Mouse (Mus musculus) heart, embryonic 14.5 days (tissue): ENCODE results near the gene Polg. TPM values are rescaled to one million over a fixed set of nuclear protein-coding genes. Genes with fewer than 3 reads are reported as not detected.

Experiments used
- ATAC-seq: fragments of 200-750 bp; cut with Nextera tagmentation; 2 replicates; pipeline ENCODE4 v1.8.0; 2017; ENCODE audit warnings: low read depth, moderate TSS enrichment; ENCODE audit not compliant: insufficient number of reproducible peaks, insufficient read depth, low FRiP score
- H3K27ac ChIP-seq, 2 experiments: fragments of 200-500 bp in 1 of 2; fragments of 300-500 bp in 1 of 2; sonication (generic) in 1 of 2; replicated peaks in 1 of 2; 2 replicates each; pipeline ENCODE4 v1.5.1; 2012 to 2014; ENCODE audit warnings: low read depth in 2 of 2, low read length in 2 of 2, control low read depth in 1 of 2, mild to moderate bottlenecking in 1 of 2, mixed read lengths in 1 of 2; ENCODE audit not compliant: control insufficient read depth in 1 of 2, insufficient read depth in 1 of 2
- H3K27me3 ChIP-seq: fragments of 300-500 bp; sonication (generic); 2 replicates; pipeline ENCODE4 v1.6.1; 2014; ENCODE audit warnings: mild to moderate bottlenecking, low read length, control low read depth; ENCODE audit not compliant: control insufficient read depth, insufficient read depth
- H3K36me3 ChIP-seq: fragments of 300-500 bp; sonication (generic); 2 replicates; pipeline ENCODE4 v1.6.1; 2014; ENCODE audit warnings: mild to moderate bottlenecking, control low read depth, low read length, mixed read lengths; ENCODE audit not compliant: control insufficient read depth, insufficient read depth
- H3K4me1 ChIP-seq, 2 experiments: fragments of 200-500 bp in 1 of 2; fragments of 300-500 bp in 1 of 2; sonication (generic) in 1 of 2; 2 replicates each; pipeline ENCODE4 v1.6.1; 2012 to 2014; ENCODE audit warnings: low read length in 2 of 2, control low read depth in 1 of 2, mixed read lengths in 1 of 2; ENCODE audit not compliant: control insufficient read depth in 2 of 2, insufficient read depth in 2 of 2
- H3K4me2 ChIP-seq: fragments of 300-500 bp; sonication (generic); 2 replicates; pipeline ENCODE4 v1.6.1; 2014; ENCODE audit warnings: mild to moderate bottlenecking, low read length
- H3K4me3 ChIP-seq, 2 experiments: fragments of 200-500 bp in 1 of 2; fragments of 300-500 bp in 1 of 2; sonication (generic) in 1 of 2; 2 replicates each; pipeline ENCODE4 v1.5.1; 2012 to 2014; ENCODE audit warnings: low read length in 2 of 2, mild to moderate bottlenecking in 2 of 2, control low read depth in 1 of 2, low read depth in 1 of 2, moderate library complexity in 1 of 2; ENCODE audit not compliant: control insufficient read depth in 1 of 2, insufficient read depth in 1 of 2
- H3K9ac ChIP-seq: fragments of 300-500 bp; sonication (generic); 2 replicates; pipeline ENCODE4 v1.6.1; 2014; ENCODE audit warnings: mild to moderate bottlenecking, low read length
- H3K9me3 ChIP-seq: fragments of 300-500 bp; sonication (generic); 2 replicates; pipeline ENCODE4 v1.6.1; 2016; ENCODE audit warnings: low read length, control low read depth; ENCODE audit not compliant: control insufficient read depth
- WGBS: fragments of 180-500 bp; shearing (Covaris S2); extraction: QIAGEN DNeasy Blood & Tissue Kit; methylation state at CpG from one replicate; pipeline ENCODE4 v1.1.7; 2014; 5-methylcytosine and 5-hydroxymethylcytosine counted together
- polyA plus RNA-seq: library from polyadenylated mRNA; unstranded; fragments of >200 nt; fragmentation: Nextera tagmentation; extraction: Ambion mirVana; gene quantifications from 2 replicates; pipeline ENCODE4 v1.2.1, GENCODE M21; 2014

Polg gene
- polyA plus RNA-seq, 1 experiment from 2014 or later = 31.0 TPM

DNA sequence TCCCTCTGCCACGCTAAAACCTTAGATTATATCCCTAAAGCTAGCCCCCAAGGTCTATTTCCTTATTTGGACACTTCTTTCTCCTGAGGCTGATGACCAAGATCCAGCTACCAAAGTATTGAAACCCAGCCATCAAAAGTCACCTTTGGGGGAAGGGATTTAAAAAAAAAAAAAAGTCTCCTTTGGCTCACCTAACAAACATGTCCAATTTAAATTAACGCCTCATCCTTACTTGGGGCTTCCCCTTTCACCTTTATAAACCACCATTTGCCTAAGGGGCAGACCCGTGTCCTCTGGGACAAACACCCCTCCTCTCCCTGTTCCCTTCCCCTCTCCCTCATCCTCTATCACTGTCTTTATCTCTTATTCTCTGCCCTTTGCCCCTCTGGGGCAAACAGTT, 4.6 kb upstream of the Polg start:
- Histone ChIP-seq H3K9ac (no peak overlapping the region), H3K9me3 (no peaks in the 10 kb centered on the region), H3K4me1 (0 out of 4 replicates have a peak, but pooled peaks cover 3% of the 10 kb centered on the region in 2 experiments), H3K4me3 (no peak overlapping the region), H3K27me3 (no peaks in the 10 kb centered on the region), H3K36me3 (no peaks in the 10 kb centered on the region), H3K4me2 (no peak overlapping the region), H3K27ac (no peak overlapping the region)
- ATAC-seq = no peak
- WGBS = 48% methylated on average over 3 of the region's 3 CpGs

GRCm38 (mm10) chr7:79469766-79470165, 3.6 kb upstream of the Polg start:
- Histone ChIP-seq H3K4me2 (no peak overlapping the region), H3K9ac (no peak overlapping the region), H3K4me3 (no peak overlapping the region), H3K27me3 (no peaks in the 10 kb centered on the region), H3K27ac (no peak overlapping the region), H3K36me3 (no peaks in the 10 kb centered on the region), H3K4me1 (peaks cover 4 to 7% of the 10 kb centered on the region in 2 experiments; a peak in 2 of 4 replicates), H3K9me3 (no peaks in the 10 kb centered on the region)
- no peak for ATAC-seq
- 34% methylated on average over 5 of the region's 5 CpGs for WGBS

DNA sequence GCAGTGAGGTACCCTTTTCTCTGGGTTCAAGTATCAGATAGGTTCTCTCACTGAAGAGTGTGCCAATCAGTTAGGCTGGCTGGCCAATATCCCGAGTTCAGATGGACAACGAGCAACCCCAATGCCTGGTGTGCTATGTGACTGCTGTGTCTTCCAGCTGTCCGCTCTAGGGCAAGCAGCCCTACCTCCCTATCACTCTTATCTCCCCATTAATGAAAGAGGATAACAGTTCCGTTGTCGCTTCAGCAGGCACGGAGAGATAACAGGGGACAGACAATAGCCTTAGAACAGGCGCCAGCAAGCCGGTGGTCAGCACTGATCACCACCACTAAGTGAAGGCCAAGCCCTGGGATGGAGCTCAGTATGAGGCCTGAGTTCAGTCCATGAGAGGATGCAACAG, 2.8 kb upstream of the Polg start:
- Histone ChIP-seq H3K9me3 (no peaks in the 10 kb centered on the region), H3K4me2 (no peak overlapping the region), H3K4me3 (no peak overlapping the region), H3K4me1 (peaks cover 12 to 15% of the 10 kb centered on the region in 2 experiments; a peak in 3 of 4 replicates), H3K36me3 (peaks cover 5% of the 10 kb centered on the region; the same call in 1 of the 2 replicates), H3K27me3 (no peaks in the 10 kb centered on the region), H3K9ac (no peak overlapping the region), H3K27ac (no peak overlapping the region)
- no peak for ATAC-seq
- WGBS = 25% methylated on average over 8 of the region's 8 CpGs

GRCm38 (mm10) chr7:79467951-79468350, 1.8 kb upstream of the Polg start:
- Histone ChIP-seq H3K27ac (no peak overlapping the region), H3K9me3 (no peaks in the 10 kb centered on the region), H3K4me3 (no peak overlapping the region), H3K9ac (no peak overlapping the region), H3K36me3 (peaks cover 13% of the 10 kb centered on the region; the same call in 1 of the 2 replicates), H3K4me1 (peaks cover 17 to 25% of the 10 kb centered on the region in 2 experiments), H3K27me3 (no peaks in the 10 kb centered on the region), H3K4me2 (peak overlapping the region; percentile 84; the same call in 1 of the 2 replicates)
- 14% methylated on average over 3 of the region's 6 CpGs for WGBS
- ATAC-seq = no peak

DNA sequence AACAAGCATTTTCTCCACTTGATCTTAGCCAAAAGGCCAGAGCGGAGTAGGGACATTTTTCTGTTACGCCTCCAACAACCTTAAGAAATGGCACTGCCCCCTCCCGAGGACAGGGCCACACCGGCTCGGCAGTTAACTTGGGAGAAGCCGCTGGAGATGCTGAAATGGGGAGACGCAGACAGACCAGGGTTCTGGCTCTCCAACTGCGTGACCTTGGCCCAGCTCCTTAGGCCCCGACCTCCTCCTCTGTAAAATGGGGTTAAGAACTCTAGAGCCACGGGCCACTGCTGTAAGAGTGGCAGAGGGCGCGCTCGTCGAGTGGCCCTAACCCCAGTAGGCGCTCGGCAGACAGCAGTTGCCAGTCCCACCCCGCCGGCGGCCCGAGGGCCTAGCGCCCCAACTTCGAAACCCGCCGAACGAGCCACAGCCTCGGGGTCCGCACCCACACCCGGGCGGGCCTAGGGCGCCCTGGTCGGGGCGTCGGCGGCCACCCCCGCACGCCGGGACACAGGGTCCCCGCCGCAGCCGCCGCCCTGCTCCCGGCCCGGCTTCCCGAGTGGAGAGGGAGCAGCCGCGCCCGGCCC, 609 bp downstream of the Polg start:
- under 1% methylated on average over 35 of the region's 47 CpGs for WGBS
- Histone ChIP-seq H3K9me3 (no peaks in the 10 kb centered on the region), H3K4me1 (peaks cover 17 to 25% of the 10 kb centered on the region in 2 experiments), H3K36me3 (peaks cover 34% of the 10 kb centered on the region), H3K4me3 (peak overlapping the region; percentile 83 to 97), H3K4me2 (peak overlapping the region; percentile 84), H3K9ac (peak overlapping the region; percentile 93), H3K27ac (peak overlapping the region; percentile 71 to 81), H3K27me3 (no peaks in the 10 kb centered on the region)
- ATAC-seq = peak; percentile 44

GRCm38 (mm10) chr7:79464776-79465420, 1.3 kb downstream of the Polg start:
- H3K9me3 ChIP-seq = no peaks in the 10 kb centered on the region
- H3K4me3 ChIP-seq = peak overlapping the region; percentile 83 to 97
- 5% methylated on average over 47 of the region's 47 CpGs for WGBS
- H3K27me3 ChIP-seq = no peaks in the 10 kb centered on the region
- H3K9ac ChIP-seq = peak overlapping the region; percentile 93
- H3K4me2 ChIP-seq = peak overlapping the region; percentile 84
- ATAC-seq = no peak
- peaks cover 40% of the 10 kb centered on the region for H3K36me3 ChIP-seq
- peaks cover 17 to 25% of the 10 kb centered on the region in 2 experiments for H3K4me1 ChIP-seq
- H3K27ac ChIP-seq = peak overlapping the region in 1 of 2 experiments; percentile 81; a peak in 2 of 4 replicates

GRCm38 (mm10) chr7:79463376-79464077, 2.6 kb downstream of the Polg start:
- H3K9me3 ChIP-seq = no peaks in the 10 kb centered on the region
- no peaks in the 10 kb centered on the region for H3K27me3 ChIP-seq
- peaks cover 54% of the 10 kb centered on the region for H3K36me3 ChIP-seq
- H3K27ac ChIP-seq = no peak overlapping the region
- peak overlapping the region; percentile 84 for H3K4me2 ChIP-seq
- 57% methylated on average over 11 of the region's 11 CpGs for WGBS
- H3K9ac ChIP-seq = no peak overlapping the region
- ATAC-seq = no peak
- H3K4me1 ChIP-seq = peaks cover 14 to 25% of the 10 kb centered on the region in 2 experiments
- no peak overlapping the region for H3K4me3 ChIP-seq
